Mouse (Mus musculus) liver, embryonic 18 days (tissue): ENCODE measurements around the gene Gm11037. TPM values are rescaled to one million over a fixed set of nuclear protein-coding genes. Genes with fewer than 3 reads are reported as not detected.

Source experiments
- polyA plus RNA-seq: library from polyadenylated mRNA; depleted of rRNA; stranded (reverse); fragments of >200 nt; gene quantifications from 2 replicates; pipeline ENCODE4 v1.2.3, GENCODE M21; 2012; rRNA removed

The Gm11037 gene
- not detected in 2 replicates for polyA plus RNA-seq

DNA sequence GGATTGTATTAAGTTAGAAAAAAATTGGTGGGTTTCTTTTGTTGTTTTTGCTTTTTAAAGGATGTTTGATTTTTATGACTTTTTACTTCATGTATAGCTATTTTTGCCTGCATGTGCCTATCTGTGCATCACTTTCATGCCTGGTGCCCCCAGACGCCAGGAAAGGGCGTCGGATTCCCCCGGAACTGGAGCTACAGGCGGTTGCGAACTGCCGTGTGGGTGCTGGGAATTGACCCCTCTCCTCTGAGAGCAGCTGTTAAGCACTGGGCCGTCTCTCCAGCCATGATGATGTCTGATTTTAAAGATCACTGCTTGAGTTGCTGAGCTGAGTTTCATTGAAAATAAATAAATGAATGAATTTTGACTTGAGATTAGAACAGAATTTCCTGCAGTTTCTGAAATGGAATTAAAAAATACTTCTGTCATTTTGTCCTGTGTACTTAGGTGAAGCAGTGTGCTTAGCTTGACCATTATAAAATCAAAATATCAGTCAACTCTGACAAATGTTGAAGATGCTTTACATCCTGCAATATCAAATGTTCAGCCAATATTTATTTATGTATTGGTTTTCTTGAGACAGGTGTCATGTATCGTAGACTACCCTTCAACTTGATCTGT, at the start of gene Gm11037:
Gene Gm11037, plus strand, starts transcription at position 568 of the 618 bp plus-strand sequence.

DNA sequence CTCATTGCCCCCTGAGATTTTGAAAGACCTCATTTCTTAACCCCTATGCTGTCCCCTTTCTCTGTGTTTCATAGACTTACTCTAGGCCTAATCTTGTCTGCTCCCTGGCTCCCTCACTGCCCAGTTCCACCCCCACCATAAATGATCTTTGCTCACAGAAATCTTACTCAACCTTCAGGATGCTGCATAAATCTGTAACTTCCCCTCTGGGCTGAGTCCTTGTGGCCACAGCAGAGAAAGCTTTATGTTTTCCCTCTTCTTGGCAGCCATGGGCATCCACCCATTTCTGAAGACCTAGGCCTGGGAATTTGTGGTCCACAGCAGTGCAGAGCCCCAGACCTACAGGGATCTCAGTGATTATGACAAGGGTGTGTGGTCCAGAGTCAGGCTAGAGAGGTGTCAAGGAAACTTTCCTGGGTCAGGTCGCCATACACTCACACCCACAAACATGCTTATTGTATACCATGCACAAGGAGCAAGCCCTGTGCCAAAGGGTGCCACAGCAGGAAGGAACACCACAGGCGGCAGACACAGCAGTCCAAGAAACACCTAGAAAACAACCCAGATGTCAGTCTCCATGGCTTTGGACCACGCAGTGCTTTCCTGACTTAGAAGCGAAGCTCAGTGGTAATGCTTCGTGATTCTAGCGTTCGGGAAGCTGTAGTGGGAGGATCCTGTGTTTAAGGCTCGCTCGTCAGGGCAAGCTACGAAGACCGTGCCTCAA, 46.5 kb upstream of the Gm11037 start, which contains the start of gene Siglec1:
Gene Siglec1, minus strand, starts transcription at position 99 of the 724 bp plus-strand sequence.

DNA sequence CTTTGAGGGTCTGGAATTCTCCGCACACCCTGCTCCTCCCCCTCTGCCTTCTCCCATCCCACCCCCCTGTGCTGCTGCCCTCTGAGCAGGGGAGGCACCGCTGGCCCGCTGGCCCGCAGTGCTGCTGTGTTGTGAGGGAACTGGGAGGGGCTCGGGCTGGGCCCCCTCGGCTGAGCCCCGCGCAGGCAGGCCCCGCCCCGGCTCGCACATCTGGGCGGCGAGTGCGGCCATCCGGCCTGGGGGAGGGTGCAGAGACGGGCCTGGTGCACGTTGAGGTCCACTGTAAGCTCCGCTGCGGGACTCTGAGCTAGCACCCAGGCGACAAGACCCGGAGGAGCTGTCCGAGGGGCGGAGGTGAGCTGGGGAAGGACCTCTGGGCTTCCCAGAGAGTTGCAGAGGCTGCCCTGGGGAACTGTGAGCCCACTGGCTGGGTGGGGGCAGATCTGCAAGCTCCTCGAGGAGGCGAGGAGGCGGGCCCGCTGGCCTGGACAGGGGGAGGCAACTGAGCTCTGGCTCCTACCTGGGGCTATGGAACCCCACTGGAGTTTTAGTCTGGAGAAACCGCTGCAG, 6.1 kb upstream of the Gm11037 start, which contains the start of gene Hspa12b:
Gene Hspa12b, plus strand, starts transcription at position 120 of the 570 bp plus-strand sequence.

DNA sequence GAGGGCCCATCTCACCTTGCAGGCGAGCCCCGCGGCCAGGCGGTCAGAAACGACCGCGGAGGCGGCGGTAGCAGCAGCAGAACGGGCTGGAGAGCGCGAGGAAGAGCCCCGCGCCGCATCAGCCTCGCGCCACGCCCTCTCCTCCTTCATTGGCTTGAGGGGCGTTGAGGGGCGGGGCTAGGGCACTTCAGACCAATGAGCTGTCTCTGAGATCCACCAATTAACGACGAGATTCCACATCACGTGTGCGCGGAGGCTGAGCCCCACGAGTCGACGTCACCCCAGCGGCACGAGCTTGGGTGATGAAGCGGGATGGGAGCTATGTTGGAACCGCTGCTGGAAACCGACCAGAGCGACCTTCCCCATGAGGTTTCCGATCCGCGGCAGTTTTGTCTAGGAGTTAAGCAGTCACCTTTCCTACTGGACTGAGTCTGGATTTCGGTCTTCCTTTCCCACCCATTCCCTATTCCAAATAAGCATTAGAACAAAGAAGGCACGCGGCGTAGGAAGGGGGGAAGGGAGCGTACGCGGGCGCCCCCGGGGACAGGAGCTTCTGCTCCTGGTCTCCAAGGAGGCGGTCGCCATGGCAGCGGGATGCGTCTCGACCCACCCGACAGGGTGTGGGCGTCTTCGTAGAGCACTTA, 26.8 kb downstream of the Gm11037 start, which contains the start of gene 1700037H04Rik:
Gene 1700037H04Rik, minus strand, starts transcription at position 144 of the 644 bp plus-strand sequence.

DNA sequence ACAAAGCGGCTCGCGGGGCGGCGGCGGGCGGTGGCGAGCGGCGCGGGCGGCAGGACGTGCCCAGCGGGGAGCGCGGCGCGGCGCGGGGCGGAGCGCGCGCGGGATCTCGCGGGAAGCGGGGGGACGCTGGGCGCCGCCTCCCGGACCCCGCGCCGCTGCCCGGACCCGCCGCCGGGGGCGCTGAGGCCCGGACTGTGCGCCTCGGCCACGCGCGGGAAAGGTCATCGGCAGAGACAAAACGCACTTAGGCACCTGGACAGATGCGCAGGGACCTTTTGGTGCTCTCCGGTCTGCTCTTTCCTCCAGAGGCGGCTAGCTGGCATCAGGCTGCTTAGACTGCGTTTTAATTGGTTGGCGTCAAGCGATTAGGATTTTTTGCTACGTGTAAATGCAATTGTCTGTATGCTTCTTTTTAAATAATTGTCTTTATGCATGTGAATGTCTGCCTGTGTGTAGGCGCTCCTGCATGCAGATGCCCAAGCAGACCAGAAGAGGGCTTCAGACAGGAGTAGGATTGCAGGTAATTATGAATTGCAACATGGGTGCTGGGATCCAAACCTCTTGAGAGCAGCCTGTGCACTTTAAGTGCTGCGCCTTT, 46.8 kb downstream of the Gm11037 start, which contains the start of gene Cenpb:
Gene Cenpb, minus strand, starts transcription at position 78 of the 598 bp plus-strand sequence.

Other genes starting within 250 kb of the Gm11037 start
- 6.8 and 7.3 TPM in 2 replicates for gene 4930402H24Rik, start 227.1 kb upstream of the Gm11037 start, polyA plus RNA-seq
- 10.8 and 11.2 TPM in 2 replicates for gene Atrn, start 227.0 kb upstream of the Gm11037 start, polyA plus RNA-seq
- 0.30 and 0.47 TPM in 2 replicates for gene Gfra4, start 90.4 kb upstream of the Gm11037 start, polyA plus RNA-seq
- gene Adam33, start 69.7 kb upstream of the Gm11037 start, polyA plus RNA-seq = 1.2 and 1.7 TPM in 2 replicates
- 5.1 and 6.2 TPM in 2 replicates for gene Siglec1, start 46.7 kb upstream of the Gm11037 start, polyA plus RNA-seq
- 1.9 and 2.2 TPM in 2 replicates for gene Hspa12b, start 6.2 kb upstream of the Gm11037 start, polyA plus RNA-seq
- 53.4 and 66.1 TPM in 2 replicates for gene 1700037H04Rik, start 26.6 kb downstream of the Gm11037 start, polyA plus RNA-seq
- 11.9 and 12.3 TPM in 2 replicates for gene Cenpb, start 46.6 kb downstream of the Gm11037 start, polyA plus RNA-seq
- gene Cdc25b, start 53.5 kb downstream of the Gm11037 start, polyA plus RNA-seq = 82.9 and 102 TPM in 2 replicates
- 1.6 and 1.9 TPM in 2 replicates for gene Spef1, start 53.8 kb downstream of the Gm11037 start, polyA plus RNA-seq
- gene Ap5s1, start 73.6 kb downstream of the Gm11037 start, polyA plus RNA-seq = 21.8 and 22.1 TPM in 2 replicates
- gene Mavs, start 100.6 kb downstream of the Gm11037 start, polyA plus RNA-seq = 33.2 and 33.6 TPM in 2 replicates
- 11.8 and 12.8 TPM in 2 replicates for gene Pank2, start 129.0 kb downstream of the Gm11037 start, polyA plus RNA-seq
- 1.4 TPM in 2 replicates for gene Rnf24, start 219.4 kb downstream of the Gm11037 start, polyA plus RNA-seq